10 mouse cellular contexts compared by ENCODE assay signal in the genomic region with DNA sequence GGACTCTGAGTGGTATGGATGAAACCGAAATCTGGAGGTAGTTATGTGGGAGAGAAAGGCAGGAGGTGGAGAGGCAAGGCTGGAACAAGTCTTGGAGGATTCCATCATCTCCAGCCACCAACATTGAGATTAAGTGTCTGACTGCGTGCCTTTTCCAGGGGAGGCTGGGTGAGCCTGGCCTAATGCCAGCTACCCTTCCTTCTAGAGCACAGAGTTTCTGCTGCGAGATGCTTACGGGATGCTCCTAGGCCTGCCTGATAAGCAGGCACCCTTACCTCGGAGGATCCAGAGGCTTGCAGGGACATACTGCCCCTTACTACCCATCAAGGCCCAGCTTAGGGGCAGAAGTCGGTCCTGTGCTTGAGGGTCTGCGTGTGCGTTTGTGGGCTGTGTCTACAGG. TPM values are rescaled to one million over a fixed set of nuclear protein-coding genes. Genes with fewer than 3 reads are reported as not detected.
DNase-seq lines count a peak whose midpoint lies in the region; ATAC-seq and TF ChIP-seq lines count a peak whose summit lies in the region.
"Had no signal": no experiment of that assay in that cellular context is flagged by ENCODE, and none has a peak within 500 bp of the region (broad histone marks: within the 10 kb centered on the region; RNA-seq: fewer than 3 reads in every experiment).

No protein-coding gene starts in this region.

- H3K27me3 ChIP-seq in kidney, embryonic 16.5 days (ENCODE audit: insufficient read depth, low read length), result no peaks in the 10 kb centered on the region; the same call in 1 of the 2 replicates
- peaks cover 49% of the 10 kb centered on the region for H3K27me3 ChIP-seq in embryonic facial prominence, embryonic 10.5 days (replicated peaks; ENCODE audit: low read depth, poor library complexity, severe bottlenecking)
- no peaks in the 10 kb centered on the region for H3K27me3 ChIP-seq in hindbrain, postnatal 0 days (ENCODE audit: insufficient read depth, low read length)
- H3K27me3 ChIP-seq in midbrain, embryonic 16.5 days (ENCODE audit: control insufficient read depth, insufficient read depth, low read depth, low read length), result no peaks in the 10 kb centered on the region

- peak overlapping the region; percentile 47 for H3K4me3 ChIP-seq in kidney, embryonic 16.5 days (ENCODE audit: low read length)
- H3K4me3 ChIP-seq in embryonic facial prominence, embryonic 10.5 days, result peak overlapping the region; percentile 88
- peak overlapping the region; percentile 72 for H3K4me3 ChIP-seq in hindbrain, postnatal 0 days (ENCODE audit: low read length)
- H3K4me3 ChIP-seq in midbrain, embryonic 16.5 days (ENCODE audit: low read depth, low read length), result peak overlapping the region; percentile 94

- H3K36me3 ChIP-seq in kidney, embryonic 16.5 days (ENCODE audit: insufficient read depth, low read length), result 0 out of 2 replicates have a peak, but pooled peaks cover 12% of the 10 kb centered on the region
- H3K36me3 ChIP-seq in embryonic facial prominence, embryonic 10.5 days (replicated peaks), result peaks cover 47% of the 10 kb centered on the region
- H3K36me3 ChIP-seq in hindbrain, postnatal 0 days (ENCODE audit: insufficient read depth, low read length), result peaks cover 10% of the 10 kb centered on the region
- H3K36me3 ChIP-seq in midbrain, embryonic 16.5 days (ENCODE audit: control insufficient read depth, insufficient read depth, low read length), result peaks cover 13% of the 10 kb centered on the region

- intact Hi-C loops in gastrocnemius, postnatal 36 days (cut with DNase I), result no loop called here
- intact Hi-C loops in left cerebral cortex, postnatal 36 days (cut with DNase I), result no loop called here

- 0 out of 2 replicates have a peak overlapping the region, but pooled peaks have one; percentile 38 for H3K27ac ChIP-seq in kidney, embryonic 16.5 days (ENCODE audit: low read length)
- H3K27ac ChIP-seq in embryonic facial prominence, embryonic 10.5 days (replicated peaks), result peak overlapping the region; percentile 79
- H3K27ac ChIP-seq in hindbrain, postnatal 0 days, result no peak overlapping the region
- peak overlapping the region; percentile 50; the same call in 1 of the 2 replicates for H3K27ac ChIP-seq in midbrain, embryonic 16.5 days (ENCODE audit: low read length)

- no peak for ATAC-seq in kidney, embryonic 16.5 days (ENCODE audit: low FRiP score, low TSS enrichment)
- ATAC-seq in hindbrain, postnatal 0 days, result no peak
- no peak for ATAC-seq in midbrain, embryonic 16.5 days
- ATAC-seq in inflammation-experienced regulatory T-cells, adult 6 months, result no peak

- TF ChIP-seq CTCF in hindbrain, postnatal 0 days (IDR thresholded peaks at IDR 0.05; ENCODE audit: low read depth), result no peak

- WGBS in kidney, embryonic 16.5 days, result 53% methylated on average over 8 of the region's 8 CpGs
- WGBS in embryonic facial prominence, embryonic 10.5 days, result 58% methylated on average over 8 of the region's 8 CpGs
- 55% methylated on average over 8 of the region's 8 CpGs for WGBS in hindbrain, postnatal 0 days
- 58% methylated on average over 8 of the region's 8 CpGs for WGBS in midbrain, embryonic 16.5 days

- no peak for DNase-seq in kidney, adult 11 months
- DNase-seq in embryonic facial prominence, embryonic 10.5 days (ENCODE audit: low spot score), result no peak
- DNase-seq in hindbrain, postnatal 0 days (ENCODE audit: low spot score), result no peak
- DNase-seq in gastrocnemius, postnatal 36 days, result no peak
- no peak for DNase-seq in left cerebral cortex, postnatal 36 days (ENCODE audit: low spot score in 2 of 2)
- DNase-seq: right cerebral cortex, postnatal 25 days had no signal

- H3K9me3 ChIP-seq in kidney, embryonic 16.5 days (ENCODE audit: low read length), result no peaks in the 10 kb centered on the region
- no peaks in the 10 kb centered on the region for H3K9me3 ChIP-seq in embryonic facial prominence, embryonic 10.5 days
- H3K9me3 ChIP-seq in hindbrain, postnatal 0 days (ENCODE audit: low read length), result no peaks in the 10 kb centered on the region
- H3K9me3 ChIP-seq in midbrain, embryonic 16.5 days (replicated peaks; ENCODE audit: control insufficient read depth, low read length, poor library complexity, severe bottlenecking), result no peaks in the 10 kb centered on the region

- H3K4me2 ChIP-seq in kidney, embryonic 16.5 days (replicated peaks; ENCODE audit: low read depth, low read length), result peak overlapping the region; percentile 98
- H3K4me2 ChIP-seq in hindbrain, postnatal 0 days (ENCODE audit: low read depth, low read length), result peak overlapping the region; percentile 86
- peak overlapping the region; percentile 97 for H3K4me2 ChIP-seq in midbrain, embryonic 16.5 days (ENCODE audit: low read length)

- H3K4me1 ChIP-seq in kidney, embryonic 16.5 days (ENCODE audit: insufficient read depth, low read length), result peaks cover 43% of the 10 kb centered on the region
- peaks cover 64% of the 10 kb centered on the region for H3K4me1 ChIP-seq in embryonic facial prominence, embryonic 10.5 days
- H3K4me1 ChIP-seq in hindbrain, postnatal 0 days (ENCODE audit: insufficient read depth, low read length), result peaks cover 11% of the 10 kb centered on the region
- peaks cover 23% of the 10 kb centered on the region for H3K4me1 ChIP-seq in midbrain, embryonic 16.5 days (ENCODE audit: control insufficient read depth, insufficient read depth, low read length)

- peak overlapping the region; percentile 81 for H3K9ac ChIP-seq in kidney, embryonic 16.5 days (replicated peaks; ENCODE audit: low read length)
- peak overlapping the region; percentile 79; the same call in 1 of the 2 replicates for H3K9ac ChIP-seq in hindbrain, postnatal 0 days (replicated peaks; ENCODE audit: low read length)
- H3K9ac ChIP-seq in midbrain, embryonic 16.5 days (ENCODE audit: low read depth, low read length), result peak overlapping the region; percentile 99

RNA-seq across cellular contexts. Expression of a gene that starts 4.0 kb away (rescaled TPM):
- 6.0 and 6.6 TPM in 2 replicates for polyA plus RNA-seq in kidney, embryonic 16.5 days (2015; fragmentation: Nextera tagmentation; extraction: Ambion mirVana)
- polyA plus RNA-seq in embryonic facial prominence, embryonic 10.5 days (2016; fragmentation: Nextera tagmentation; extraction: Ambion mirVana), result 4.7 and 5.4 TPM in 2 replicates
- 126 and 130 TPM in 2 replicates for total RNA-seq in hindbrain, postnatal 0 days (2014; rRNA removed)
- 20.8 and 22.3 TPM in 2 replicates for polyA plus RNA-seq in hindbrain, postnatal 0 days (2015; fragmentation: Nextera tagmentation; extraction: Ambion mirVana)
- 20.6 and 21.5 TPM in 2 replicates for polyA plus RNA-seq in midbrain, embryonic 16.5 days (2015; fragmentation: Nextera tagmentation; extraction: Ambion mirVana)
- 1 to 10 TPM; 2.4 to 2.9 TPM for total RNA-seq in gastrocnemius, postnatal 36 days (2021)
- 100 to 1,000 TPM; 239 to 241 TPM for total RNA-seq in left cerebral cortex, postnatal 36 days (2021)
- polyA plus RNA-seq in inflammation-experienced regulatory T-cells, adult 6 months (2017; shearing (Covaris generic)), result 1 to 10 TPM in 2 of 3 experiments, under 1 TPM in 1; 0.60 to 2.5 (median 1.2) TPM

RNA-seq across cellular contexts. Expression of a gene that starts 4.8 kb away (rescaled TPM):
- 371 and 389 TPM in 2 replicates for polyA plus RNA-seq in kidney, embryonic 16.5 days (2015; fragmentation: Nextera tagmentation; extraction: Ambion mirVana)
- 321 and 340 TPM in 2 replicates for polyA plus RNA-seq in embryonic facial prominence, embryonic 10.5 days (2016; fragmentation: Nextera tagmentation; extraction: Ambion mirVana)
- 119 and 153 TPM in 2 replicates for total RNA-seq in hindbrain, postnatal 0 days (2014; rRNA removed)
- 435 and 439 TPM in 2 replicates for polyA plus RNA-seq in hindbrain, postnatal 0 days (2015; fragmentation: Nextera tagmentation; extraction: Ambion mirVana)
- polyA plus RNA-seq in midbrain, embryonic 16.5 days (2015; fragmentation: Nextera tagmentation; extraction: Ambion mirVana), result 271 and 312 TPM in 2 replicates
- 100 to 1,000 TPM; 104 to 140 TPM for total RNA-seq in gastrocnemius, postnatal 36 days (2021)
- 100 to 1,000 TPM; 111 to 130 TPM for total RNA-seq in left cerebral cortex, postnatal 36 days (2021)
- 100 to 1,000 TPM; 124 to 157 (median 131) TPM for polyA plus RNA-seq in inflammation-experienced regulatory T-cells, adult 6 months (2017; shearing (Covaris generic))

RNA-seq across cellular contexts. Expression of a gene that starts 11.6 kb away (rescaled TPM):
- polyA plus RNA-seq in kidney, embryonic 16.5 days (2015; fragmentation: Nextera tagmentation; extraction: Ambion mirVana), result 0.15 and 0.28 TPM in 2 replicates
- polyA plus RNA-seq in embryonic facial prominence, embryonic 10.5 days (2016; fragmentation: Nextera tagmentation; extraction: Ambion mirVana), result 0.14 TPM in 1 of 2 replicates, not detected in the other
- total RNA-seq in hindbrain, postnatal 0 days (2014; rRNA removed), result not detected in 2 replicates
- 0.28 and 0.40 TPM in 2 replicates for polyA plus RNA-seq in hindbrain, postnatal 0 days (2015; fragmentation: Nextera tagmentation; extraction: Ambion mirVana)
- 0.24 and 0.68 TPM in 2 replicates for polyA plus RNA-seq in midbrain, embryonic 16.5 days (2015; fragmentation: Nextera tagmentation; extraction: Ambion mirVana)
- total RNA-seq in gastrocnemius, postnatal 36 days (2021), result not detected
- total RNA-seq in left cerebral cortex, postnatal 36 days (2021), result under 1 TPM; 0.52 TPM
- not detected for polyA plus RNA-seq in inflammation-experienced regulatory T-cells, adult 6 months (2017; shearing (Covaris generic))

RNA-seq across cellular contexts. Expression of a gene that starts 12.6 kb away (rescaled TPM):
- polyA plus RNA-seq in kidney, embryonic 16.5 days (2015; fragmentation: Nextera tagmentation; extraction: Ambion mirVana), result 105 and 119 TPM in 2 replicates
- polyA plus RNA-seq in embryonic facial prominence, embryonic 10.5 days (2016; fragmentation: Nextera tagmentation; extraction: Ambion mirVana), result 106 and 111 TPM in 2 replicates
- 24.7 and 26.3 TPM in 2 replicates for total RNA-seq in hindbrain, postnatal 0 days (2014; rRNA removed)
- 32.2 and 33.4 TPM in 2 replicates for polyA plus RNA-seq in hindbrain, postnatal 0 days (2015; fragmentation: Nextera tagmentation; extraction: Ambion mirVana)
- polyA plus RNA-seq in midbrain, embryonic 16.5 days (2015; fragmentation: Nextera tagmentation; extraction: Ambion mirVana), result 46.3 and 48.1 TPM in 2 replicates
- 10 to 100 TPM; 10.6 to 11.2 TPM for total RNA-seq in gastrocnemius, postnatal 36 days (2021)
- total RNA-seq in left cerebral cortex, postnatal 36 days (2021), result 10 to 100 TPM; 18.4 to 18.7 TPM
- 10 to 100 TPM in 2 of 3 experiments, 1 to 10 TPM in 1; 7.3 to 20.2 (median 17.7) TPM for polyA plus RNA-seq in inflammation-experienced regulatory T-cells, adult 6 months (2017; shearing (Covaris generic))

RNA-seq across cellular contexts. Expression of a gene that starts 15.3 kb away (rescaled TPM):
- not detected in 2 replicates for polyA plus RNA-seq in kidney, embryonic 16.5 days (2015; fragmentation: Nextera tagmentation; extraction: Ambion mirVana)
- not detected in 2 replicates for polyA plus RNA-seq in embryonic facial prominence, embryonic 10.5 days (2016; fragmentation: Nextera tagmentation; extraction: Ambion mirVana)
- total RNA-seq in hindbrain, postnatal 0 days (2014; rRNA removed), result not detected in 2 replicates
- not detected in 2 replicates for polyA plus RNA-seq in hindbrain, postnatal 0 days (2015; fragmentation: Nextera tagmentation; extraction: Ambion mirVana)
- not detected in 2 replicates for polyA plus RNA-seq in midbrain, embryonic 16.5 days (2015; fragmentation: Nextera tagmentation; extraction: Ambion mirVana)
- total RNA-seq in gastrocnemius, postnatal 36 days (2021), result not detected
- total RNA-seq in left cerebral cortex, postnatal 36 days (2021), result not detected
- not detected for polyA plus RNA-seq in inflammation-experienced regulatory T-cells, adult 6 months (2017; shearing (Covaris generic))
- total RNA-seq: layer of hippocampus, adult 18-20 months had no signal
